Mouse (Mus musculus): ENCODE results near the gene Adm2.

Gene Adm2

DNA sequence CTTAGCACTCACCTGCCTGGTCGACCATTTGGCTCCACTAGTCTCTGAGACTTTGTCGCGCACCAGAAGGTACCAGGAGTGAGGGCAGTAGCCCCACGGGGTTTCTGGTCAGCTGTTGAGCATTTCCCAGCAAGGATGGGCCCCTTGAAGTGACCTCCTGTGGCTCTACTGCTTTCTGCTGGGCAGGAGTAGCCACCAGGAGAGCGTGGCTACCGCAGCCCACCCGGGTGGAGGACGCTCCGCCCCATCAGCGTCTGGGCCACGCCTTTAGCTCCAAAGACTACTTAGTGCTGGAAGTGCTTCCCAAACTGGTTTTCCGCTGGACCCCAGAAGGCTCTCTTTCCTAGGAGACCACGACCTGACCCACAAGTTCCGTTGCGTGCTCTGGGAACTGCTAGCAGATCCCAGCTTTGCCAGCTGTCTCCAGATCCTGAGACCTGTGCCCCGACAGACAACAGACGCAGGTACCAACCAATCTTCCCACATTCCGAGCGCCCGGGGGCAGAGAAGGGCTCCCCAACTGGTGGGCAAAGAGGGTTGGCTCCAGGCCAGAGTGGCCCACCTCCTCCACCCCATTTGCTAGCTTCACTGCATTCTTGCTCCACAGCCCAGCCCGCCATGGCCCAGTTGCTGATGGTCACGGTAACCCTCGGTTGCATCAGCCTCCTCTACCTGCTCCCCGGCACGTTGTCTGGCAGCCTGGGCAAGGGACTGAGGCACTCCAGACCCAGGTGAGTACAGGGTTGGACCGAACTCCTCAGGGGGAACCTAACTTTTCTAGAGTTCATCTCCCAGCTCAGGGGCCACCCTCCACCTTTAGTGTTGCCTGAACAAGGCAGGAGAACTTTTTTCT lies at the start of gene Adm2:
Adm2 (plus strand) TSS at position 51 of the 853 bp plus-strand sequence.
- no peak for DNase-seq (ENCODE audit: low spot score)

DNA sequence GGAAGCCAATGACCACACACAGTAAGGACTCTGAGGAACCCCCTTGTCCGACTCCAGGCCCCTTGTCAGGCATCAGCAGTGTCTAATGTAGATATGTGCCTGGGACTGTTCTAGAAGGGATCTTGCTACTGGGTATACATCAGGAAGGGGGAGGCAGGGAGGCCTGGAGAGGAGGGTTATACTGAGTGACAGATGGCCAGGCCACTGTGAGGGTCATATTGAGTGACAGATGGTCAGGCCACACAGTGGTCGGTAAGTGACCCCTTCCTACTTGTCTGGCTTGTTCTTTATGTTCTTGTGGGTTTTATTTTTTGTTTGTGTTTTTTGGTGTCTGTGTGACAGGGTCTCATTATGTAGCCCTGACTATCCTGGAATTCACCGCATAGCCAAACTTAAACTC lies 47.0 kb upstream of the Adm2 start:
- no peak for DNase-seq (ENCODE audit: low spot score)

GRCm38 (mm10) chr15:89277366-89277765 lies 45.2 kb upstream of the Adm2 start:
- no peak for DNase-seq (ENCODE audit: low spot score)

DNA sequence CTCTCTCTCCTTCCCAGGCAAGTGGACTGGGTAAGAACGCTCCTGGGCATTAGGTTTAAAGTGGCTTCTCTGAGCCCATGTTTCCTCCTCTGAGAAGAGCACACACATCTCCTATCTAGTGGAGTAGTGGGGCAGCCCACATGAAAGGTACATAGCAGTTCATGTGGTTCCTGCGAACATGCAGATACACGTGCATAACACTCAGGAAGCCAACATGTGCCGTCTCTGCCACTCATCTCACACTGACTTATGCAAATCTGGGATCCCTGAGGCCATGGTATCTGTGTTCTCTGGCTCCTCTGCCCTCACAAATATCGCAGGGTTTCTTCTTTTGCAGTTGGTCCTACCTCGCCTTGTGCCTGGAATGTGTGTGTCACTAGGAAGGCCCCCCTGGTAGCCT lies 40.0 kb upstream of the Adm2 start:
- DNase-seq (ENCODE audit: low spot score): no peak

DNA sequence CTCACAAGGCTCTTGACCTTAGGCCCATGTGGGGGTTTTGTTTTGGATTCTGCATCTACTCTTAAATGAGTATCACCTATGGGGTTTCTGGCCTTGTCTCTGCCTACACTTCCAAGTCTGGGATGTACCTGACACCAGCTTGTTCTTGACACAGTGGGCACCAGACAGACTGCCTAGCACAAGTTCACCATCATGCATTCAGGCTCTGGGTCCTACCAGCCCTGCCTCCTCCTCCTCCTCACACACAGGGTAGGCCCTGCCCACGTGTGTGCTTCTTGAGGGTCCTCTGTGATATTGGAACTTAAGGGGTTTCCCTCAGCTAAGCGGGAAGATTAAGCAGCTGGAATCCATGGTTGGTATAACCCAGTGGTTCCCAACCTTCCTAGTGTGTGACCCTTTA lies 38.4 kb upstream of the Adm2 start:
- DNase-seq (ENCODE audit: low spot score): no peak

DNA sequence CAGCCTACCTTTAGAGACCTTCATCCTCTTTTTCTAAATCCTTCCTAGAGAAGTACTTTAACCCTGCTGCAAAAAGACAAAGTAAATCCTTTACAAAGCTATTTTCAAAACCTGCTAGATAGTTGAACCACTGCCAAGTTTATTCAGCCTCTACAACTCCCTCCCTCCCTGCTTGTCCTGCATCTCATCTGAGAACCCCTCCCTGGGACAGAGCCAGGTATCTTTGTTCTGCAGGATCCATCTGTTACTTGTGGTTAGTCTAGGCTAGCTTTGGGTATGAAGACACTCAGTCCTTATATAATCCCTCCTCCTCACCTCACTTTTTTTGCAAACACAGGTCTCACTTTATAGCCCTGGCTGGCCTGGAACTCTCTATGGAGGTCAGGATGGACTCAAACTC lies 37.5 kb upstream of the Adm2 start:
- no peak for DNase-seq (ENCODE audit: low spot score)

GRCm38 (mm10) chr15:89285478-89285877 lies 37.0 kb upstream of the Adm2 start:
- no peak for DNase-seq (ENCODE audit: low spot score)

GRCm38 (mm10) chr15:89286114-89286513 lies 36.4 kb upstream of the Adm2 start:
- DNase-seq (ENCODE audit: low spot score): no peak

GRCm38 (mm10) chr15:89286582-89286981 lies 35.9 kb upstream of the Adm2 start:
- no peak for DNase-seq (ENCODE audit: low spot score)

DNA sequence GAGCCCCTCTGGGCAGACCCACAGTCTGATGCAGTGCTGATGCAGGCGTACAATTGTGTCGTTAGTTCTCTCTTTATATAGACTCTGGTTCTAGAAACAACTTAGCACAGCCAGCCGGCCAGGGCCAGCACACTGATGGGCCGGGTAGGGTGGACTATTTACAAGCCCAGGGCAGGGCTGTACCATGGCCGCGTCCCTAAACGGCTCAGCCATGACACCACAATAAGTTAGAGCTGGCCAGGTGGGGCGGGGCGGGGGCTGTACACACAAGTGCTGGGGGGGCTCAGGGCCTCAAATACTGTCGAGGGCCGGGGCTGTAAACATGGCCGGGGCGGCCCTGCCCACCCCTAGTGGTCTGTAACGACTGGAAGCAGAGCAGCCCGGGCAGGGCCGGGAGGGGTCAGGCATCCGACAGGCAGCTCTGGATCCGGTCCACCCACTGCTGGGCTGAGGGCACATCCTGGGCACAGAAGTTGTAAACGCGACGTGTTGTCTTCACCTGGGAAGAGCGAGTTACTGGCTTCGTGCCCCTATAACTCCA lies 34.2 kb upstream of the Adm2 start:
- DNase-seq (ENCODE audit: low spot score): no peak

DNA sequence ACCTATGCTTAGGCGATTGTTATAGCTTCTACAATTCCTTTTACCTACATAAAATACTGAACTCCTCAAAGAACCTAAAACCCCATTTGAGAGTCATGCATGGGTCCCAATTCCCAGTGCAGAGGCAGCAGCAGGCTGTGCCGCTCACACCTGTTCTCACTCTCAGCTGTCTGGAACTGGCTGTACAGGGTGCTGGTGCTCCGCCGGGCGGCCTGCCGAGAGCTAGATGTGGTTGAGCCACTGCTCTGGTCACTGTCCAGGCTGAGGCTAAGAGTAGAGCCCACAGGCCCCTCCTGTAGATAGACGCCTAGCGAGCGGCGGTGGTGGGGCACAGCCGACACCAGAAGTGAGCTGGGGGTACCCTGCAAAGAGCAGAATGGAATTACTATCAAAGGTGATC lies 33.1 kb upstream of the Adm2 start:
- no peak for DNase-seq (ENCODE audit: low spot score)

DNA sequence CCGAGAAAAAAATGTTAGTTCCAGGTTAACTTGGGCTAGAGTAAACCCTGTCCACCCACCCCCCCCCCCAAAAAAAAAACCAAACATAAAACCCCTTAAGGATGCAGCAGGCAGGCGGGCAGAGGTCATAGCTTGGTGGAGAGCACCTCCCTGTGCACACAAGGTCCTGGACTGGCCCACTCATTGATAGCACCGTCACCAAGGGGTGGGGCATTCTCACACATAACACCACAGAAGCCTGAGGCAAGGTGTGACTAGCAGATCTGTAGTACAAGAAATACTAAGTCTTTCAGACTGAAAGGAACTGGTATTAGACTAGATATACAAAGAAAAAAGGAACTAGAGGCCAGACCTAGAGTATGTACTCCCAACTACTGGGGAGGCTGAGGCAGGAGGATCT lies 31.0 kb upstream of the Adm2 start:
- no peak for DNase-seq (ENCODE audit: low spot score)

- no peak for DNase-seq (ENCODE audit: low spot score)
These were observed 29.7 kb upstream of the Adm2 start for GRCm38 (mm10) chr15:89292795-89293194.

DNA sequence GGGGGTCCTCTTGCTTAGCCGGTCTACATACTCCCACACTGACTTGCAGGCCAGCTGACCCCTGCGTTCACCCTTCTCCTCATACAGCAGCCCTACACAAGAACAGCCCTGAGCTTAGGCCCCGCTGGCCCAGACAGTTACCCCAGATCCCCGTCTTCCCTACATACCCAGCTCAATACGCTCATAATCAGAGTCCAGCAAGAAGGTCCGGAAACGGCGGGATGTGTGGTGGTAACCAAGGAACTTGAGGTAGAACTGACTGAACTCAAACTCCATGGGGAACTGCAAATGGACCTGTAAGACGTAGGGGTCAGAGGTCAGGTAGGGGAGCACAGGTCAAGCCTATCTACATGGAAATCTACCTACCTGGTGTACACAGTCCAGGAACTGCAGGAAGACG lies 28.7 kb upstream of the Adm2 start:
- no peak for DNase-seq (ENCODE audit: low spot score)

DNA sequence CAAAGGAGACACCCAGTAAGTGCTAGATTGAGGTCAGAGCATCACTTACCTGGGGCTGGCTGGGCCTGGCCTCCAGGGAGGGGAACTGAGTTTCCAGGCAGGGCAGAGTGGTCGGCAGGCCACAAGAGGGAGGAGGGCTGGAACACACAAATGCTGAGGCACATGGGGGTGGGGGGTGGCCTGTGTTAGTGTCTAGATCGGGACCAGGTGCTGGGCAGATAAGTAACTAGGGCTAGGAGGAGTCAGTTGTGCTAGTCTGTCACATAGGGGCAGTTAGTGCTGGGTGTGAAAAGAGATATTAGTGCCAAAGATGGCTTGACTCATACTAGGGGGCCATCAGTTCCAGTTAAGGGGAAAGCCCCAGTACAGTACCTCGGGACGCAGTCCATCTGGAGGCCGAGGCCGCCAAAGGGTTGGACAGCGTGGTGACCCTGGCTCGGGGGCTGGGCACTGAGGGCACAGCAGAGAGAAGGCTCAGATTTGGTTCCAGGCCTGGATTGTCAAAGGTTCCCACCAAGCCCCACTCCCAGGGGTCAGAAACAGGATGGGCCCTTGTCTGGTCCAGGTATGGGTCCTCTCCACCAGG lies 26.8 kb upstream of the Adm2 start:
- no peak for DNase-seq (ENCODE audit: low spot score)

GRCm38 (mm10) chr15:89296465-89296864 lies 26.1 kb upstream of the Adm2 start:
- no peak for DNase-seq (ENCODE audit: low spot score)

- no peak for DNase-seq (ENCODE audit: low spot score)
These were observed 24.8 kb upstream of the Adm2 start for GRCm38 (mm10) chr15:89297695-89298094.

- no peak for DNase-seq (ENCODE audit: low spot score)
These were observed 22.3 kb upstream of the Adm2 start for GRCm38 (mm10) chr15:89300180-89300579.

DNA sequence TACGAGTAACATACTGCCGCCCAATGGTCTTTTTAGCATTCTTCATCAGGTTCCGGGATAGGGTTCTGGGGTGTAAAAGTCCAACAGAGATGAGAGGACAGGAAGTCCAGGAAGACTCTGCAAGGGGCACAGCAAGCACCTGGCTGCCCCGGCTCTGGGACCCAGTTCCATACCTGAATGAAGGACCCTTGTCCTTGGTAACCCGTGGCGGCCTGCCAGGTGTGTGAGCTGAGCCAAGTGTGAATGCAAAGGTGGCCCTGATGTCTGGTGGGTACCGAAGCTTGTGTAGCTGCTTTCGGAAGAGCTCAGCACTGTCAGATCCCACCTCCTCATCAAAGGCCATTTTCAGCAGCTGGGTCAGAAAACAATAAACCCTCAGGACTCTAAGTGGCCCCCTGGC lies 21.9 kb upstream of the Adm2 start:
- DNase-seq (ENCODE audit: low spot score): no peak

DNA sequence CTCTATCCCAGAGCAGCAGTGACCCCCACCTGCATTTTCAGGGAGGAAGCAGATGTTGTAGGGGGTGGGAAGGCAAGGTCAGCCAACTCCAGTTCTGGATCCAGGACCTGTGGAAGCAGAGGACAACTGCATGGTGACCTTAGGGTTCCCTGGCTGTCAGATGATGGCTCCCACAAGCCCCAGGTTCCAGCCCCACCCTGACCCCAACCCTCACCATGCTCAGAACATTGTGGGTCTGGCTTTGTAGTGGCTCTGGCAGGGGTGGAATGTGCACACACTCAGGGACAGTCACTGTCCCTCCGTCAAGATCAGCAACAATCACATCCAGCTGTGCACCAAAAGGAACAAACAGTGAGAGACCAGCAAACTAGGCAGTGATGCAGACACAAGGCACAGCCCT lies 16.6 kb upstream of the Adm2 start:
- no peak for DNase-seq (ENCODE audit: low spot score)

DNA sequence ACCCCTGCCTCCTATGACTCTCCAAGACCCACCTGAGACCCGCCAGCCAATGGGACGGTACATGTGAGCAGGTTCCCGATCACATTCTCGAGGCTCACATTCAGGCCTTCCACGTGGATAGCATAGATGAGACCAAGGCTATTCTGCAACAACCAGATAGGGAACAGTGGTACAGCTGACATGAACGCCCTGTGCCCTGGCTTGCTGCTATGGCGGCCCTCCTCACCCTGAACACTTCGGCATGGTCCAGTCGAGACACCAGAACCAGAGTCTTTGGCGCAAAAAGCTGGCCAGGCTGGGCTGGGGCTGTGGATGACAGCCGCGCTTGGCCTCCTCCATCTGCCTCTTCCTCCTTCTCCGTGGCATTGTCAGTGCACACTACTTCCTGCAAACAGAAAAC lies 15.1 kb upstream of the Adm2 start:
- DNase-seq (ENCODE audit: low spot score): no peak

DNA sequence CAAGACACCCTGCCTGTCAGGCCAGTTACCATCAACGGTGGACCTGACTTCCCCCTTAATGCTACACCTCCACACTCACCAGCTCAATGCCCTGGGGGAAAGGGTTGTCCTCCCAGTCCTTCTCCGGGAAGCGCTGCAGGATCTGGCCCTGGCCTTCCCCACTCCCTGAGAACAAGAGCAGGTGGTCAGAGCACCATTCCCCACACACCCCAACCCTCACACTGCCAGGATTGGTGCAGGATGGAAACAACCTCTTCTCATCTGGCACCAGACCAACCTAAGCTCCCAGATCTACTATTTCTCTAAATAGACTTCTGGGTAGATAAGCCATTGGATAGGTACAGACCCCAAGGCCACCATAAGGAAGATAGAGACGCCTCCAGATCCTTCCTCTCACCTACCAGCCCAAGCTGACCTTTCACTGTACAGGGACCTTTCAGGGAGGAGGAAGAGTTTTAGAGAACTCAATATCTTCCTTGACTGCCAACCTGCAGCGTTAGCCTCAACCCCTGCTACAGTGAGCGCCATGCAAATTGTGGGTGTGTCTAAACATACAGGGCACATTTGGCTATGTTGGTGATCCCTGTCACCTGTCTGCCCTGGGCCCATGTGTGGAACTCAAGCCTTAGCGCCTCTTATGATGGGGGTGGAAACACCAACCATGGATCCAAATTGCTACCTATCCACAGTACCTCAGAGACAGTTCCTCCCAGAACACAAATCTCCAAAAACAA lies 13.9 kb upstream of the Adm2 start:
- DNase-seq (ENCODE audit: low spot score): no peak

GRCm38 (mm10) chr15:89309962-89310498 lies 12.5 kb upstream of the Adm2 start:
- no peak for DNase-seq (ENCODE audit: low spot score)
